Mouse (Mus musculus) left cerebral cortex, adult 2 months (tissue): Measurements from ENCODE around the gene Prpf8. TPM values are rescaled to one million over a fixed set of nuclear protein-coding genes. Genes with fewer than 3 reads are reported as not detected.

Experiments used
- DNase-seq, 2 experiments: peaks; one replicate each; pipeline ENCODE4 v3.0.0; 2021 to 2022; ENCODE audit warnings: low spot score in 2 of 2, mixed read lengths in 1 of 2; ENCODE audit errors: extremely low spot score in 1 of 2
- H3K27ac ChIP-seq: fragments of 200-600 bp; 2 replicates; pipeline ENCODE4 v1.8.1; 2022
- H3K4me3 ChIP-seq: fragments of 200-600 bp; 2 replicates; pipeline ENCODE4 v1.8.1; 2022
- CTCF ChIP-seq: fragments of 200-600 bp; IDR thresholded peaks from 2 replicates; pipeline ENCODE4 v1.8.1; 2022; ENCODE audit warnings: antibody characterized with exemption, mild to moderate bottlenecking, moderate library complexity
- intact Hi-C: fragments of 180-260 bp; cut with DNase I; formaldehyde crosslinking; loops from one replicate; pipeline ENCODE4 v1.15.1; 2025
- total RNA-seq, 2 experiments: library from RNA; stranded (reverse); gene quantifications; 2 replicates each; pipeline ENCODE4 v1.2.3; 2021

The Prpf8 gene
- total RNA-seq, 2 experiments from 2014 or later = 133 to 138 TPM

DNA sequence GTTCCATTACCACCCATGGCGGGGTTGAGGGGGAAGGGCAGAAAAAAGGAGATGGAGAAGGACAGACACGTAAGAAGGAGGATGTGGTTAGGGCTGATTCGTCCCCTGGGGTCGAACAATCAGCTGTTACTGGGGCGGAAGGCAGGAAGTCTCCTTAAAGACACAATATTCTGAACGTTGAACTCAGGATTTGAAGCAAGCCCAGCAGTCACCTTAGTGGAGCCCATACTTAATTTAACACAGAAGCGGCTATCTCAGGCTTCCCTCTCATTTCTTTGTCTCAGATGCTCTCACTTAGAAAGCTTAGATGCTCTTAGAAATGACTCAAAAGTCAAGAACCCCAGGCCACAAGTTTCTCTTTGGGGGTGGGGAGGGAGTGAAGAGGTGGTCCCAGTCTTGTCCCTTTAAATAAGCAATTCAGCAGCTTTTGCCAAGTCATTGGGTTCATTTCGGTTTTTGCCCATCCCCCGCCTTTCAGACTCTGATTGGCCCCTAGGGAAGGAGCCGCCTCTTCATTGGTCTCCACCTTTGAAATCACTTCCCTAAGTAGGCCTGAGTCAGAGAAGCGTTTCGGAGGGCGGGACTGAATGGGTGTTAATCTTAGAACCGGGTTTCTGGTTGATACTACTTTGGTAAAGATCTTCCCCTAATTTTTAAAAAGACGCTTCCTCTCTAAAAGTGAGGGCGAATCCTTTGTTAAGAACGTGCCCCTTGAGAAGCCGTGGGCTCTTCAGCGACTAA lies 26.3 kb upstream of the Prpf8 start:
- intact Hi-C loops = loop anchor here (2.0 to 5.0 kb wide), 2 partner anchors 268 to 287 kb away; partner anchors contain the start of genes Dph1 and Rtn4rl1
- peak; percentile 84 to 87 for DNase-seq
- Histone ChIP-seq H3K4me3 (peak overlapping the region; percentile 51), H3K27ac (peak overlapping the region; percentile 95)
- TF ChIP-seq CTCF = no peak

DNA sequence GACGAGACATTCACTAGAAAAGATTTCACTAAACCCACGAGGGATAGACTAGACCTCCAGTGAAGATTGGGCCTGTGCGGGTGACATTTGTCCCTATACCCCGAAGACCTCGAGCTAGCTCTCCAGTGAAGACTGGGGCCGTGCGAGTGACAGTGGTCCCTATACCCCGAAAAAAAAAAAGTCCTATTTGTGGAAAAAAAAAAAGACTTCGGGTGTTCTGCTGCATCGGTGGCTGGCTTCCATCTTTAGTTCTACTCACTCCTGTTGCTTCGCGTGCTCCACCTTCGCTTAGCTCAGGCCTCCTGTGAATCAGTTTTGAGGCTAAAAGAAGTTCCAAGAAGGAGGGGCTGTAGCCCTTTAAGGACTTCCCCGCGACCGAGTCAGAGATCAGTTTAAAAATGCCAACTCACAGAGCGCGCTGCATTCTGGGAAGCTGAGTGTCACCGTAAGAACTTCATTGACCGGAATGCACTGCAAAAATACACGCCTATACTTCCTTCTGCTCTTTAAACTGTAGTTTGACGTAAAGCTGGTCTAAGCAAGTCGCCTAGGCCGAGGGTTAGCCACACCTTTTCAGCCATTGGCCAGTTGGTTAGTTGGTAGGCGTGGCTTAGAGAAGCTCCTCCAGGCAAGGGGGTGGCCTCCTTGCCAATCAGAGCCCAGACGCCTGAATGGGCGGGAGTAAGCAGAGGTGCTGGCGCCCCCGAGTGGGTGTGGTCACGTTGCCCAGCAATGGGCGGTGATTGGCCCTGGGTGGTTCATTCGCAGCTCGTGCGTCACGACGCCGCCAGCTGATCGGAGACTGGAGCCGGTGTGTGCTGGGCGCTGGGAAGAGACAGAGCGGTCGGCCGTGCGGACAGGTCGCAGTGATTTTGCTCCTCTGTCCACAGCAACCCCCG lies 25.5 kb upstream of the Prpf8 start, which contains the start of gene Tlcd2:
TSS of gene Tlcd2 (plus strand) at position 872 of the 899 bp plus-strand sequence.
- TF ChIP-seq CTCF = no peak
- peak within 1 kb of the TSS; percentile 95 for H3K27ac ChIP-seq
- DNase-seq = peak; percentile 98 to 99
- intact Hi-C loops = loop anchor here (2.0 to 5.0 kb wide), 2 partner anchors 269 to 288 kb away; partner anchors contain the start of genes Dph1 and Rtn4rl1
- peak within 1 kb of the TSS; percentile 84 for H3K4me3 ChIP-seq

DNA sequence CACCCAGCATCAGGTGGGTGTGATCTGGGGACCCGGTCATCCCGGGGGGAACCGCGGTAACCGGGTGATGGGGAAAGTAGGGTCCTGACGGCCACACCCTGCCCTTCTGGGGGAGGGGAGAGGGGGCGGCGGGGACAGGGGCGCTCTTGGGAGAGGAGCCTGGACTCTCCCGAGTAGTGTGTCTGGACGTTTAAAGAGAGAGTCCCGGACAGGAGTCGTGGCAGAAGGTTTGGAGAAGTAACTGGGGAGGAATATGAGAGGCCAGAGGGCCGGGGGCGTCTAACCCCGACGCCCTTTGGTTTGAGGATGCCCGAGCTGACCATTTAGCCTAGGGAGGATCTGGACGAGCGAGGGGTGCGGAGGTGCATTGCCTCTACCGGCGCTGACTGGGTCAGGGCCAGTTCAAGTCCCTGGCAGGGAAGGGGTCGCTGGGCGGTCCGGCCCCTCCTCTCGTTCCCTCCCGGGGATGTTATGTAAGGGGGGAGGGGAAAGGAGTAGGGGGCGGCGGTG lies 24.8 kb upstream of the Prpf8 start:
- peak overlapping the region; percentile 95 for H3K27ac ChIP-seq
- intact Hi-C loops = loop anchor here (2.0 to 5.0 kb wide), 2 partner anchors 269 to 289 kb away; partner anchors contain the start of genes Dph1 and Rtn4rl1
- TF ChIP-seq CTCF = no peak
- no peak for DNase-seq
- H3K4me3 ChIP-seq = peak overlapping the region; percentile 84

GRCm38 (mm10) chr11:75462253-75462783 lies 24.3 kb upstream of the Prpf8 start:
- peak; percentile 51 to 53 for DNase-seq
- no peak for TF ChIP-seq CTCF
- Histone ChIP-seq H3K4me3 (peak overlapping the region; percentile 84), H3K27ac (peak overlapping the region; percentile 95)
- intact Hi-C loops = loop anchor here (5.0 kb wide), 1 partner anchor 270 kb away; the partner anchor contains the start of genes Dph1 and Rtn4rl1

DNA sequence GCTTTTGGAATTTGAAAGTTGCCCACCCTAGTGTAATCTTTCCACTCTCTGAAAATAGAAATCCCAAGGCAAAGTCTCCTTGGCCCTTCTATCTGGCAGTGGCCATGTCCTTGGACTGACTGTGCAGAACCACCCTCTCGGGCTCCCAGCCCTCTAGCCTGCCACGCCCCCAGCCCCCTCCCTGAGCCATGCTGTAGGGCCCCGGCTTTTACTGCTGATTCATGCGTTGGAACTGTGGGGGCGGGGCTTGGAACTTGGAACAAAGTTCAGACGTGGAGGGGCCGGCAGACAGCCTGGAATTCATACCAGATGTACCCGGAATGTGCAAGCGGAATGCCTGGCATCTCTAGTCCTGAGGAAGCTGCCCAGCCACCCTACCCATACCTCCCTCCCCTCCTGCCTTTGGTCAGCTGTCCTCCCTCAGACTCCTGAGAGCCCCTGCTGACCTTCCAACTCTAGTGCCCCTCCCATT lies 23.7 kb upstream of the Prpf8 start:
- intact Hi-C loops = loop anchor here (5.0 kb wide), 1 partner anchor 271 kb away; the partner anchor contains the start of genes Dph1 and Rtn4rl1
- no peak for TF ChIP-seq CTCF
- peak; percentile 60 to 61 for DNase-seq
- H3K4me3 ChIP-seq = peak overlapping the region; percentile 84
- peak overlapping the region; percentile 95 for H3K27ac ChIP-seq

- intact Hi-C loops = loop anchor here (2.0 to 5.0 kb wide), 2 partner anchors 23 to 271 kb away; partner anchors contain the start of genes Dph1, Prpf8 and Rtn4rl1
- H3K27ac ChIP-seq = no peak overlapping the region
- TF ChIP-seq CTCF = no peak
Observed at GRCm38 (mm10) chr11:75463624-75464023, 23.0 kb upstream of the Prpf8 start.

DNA sequence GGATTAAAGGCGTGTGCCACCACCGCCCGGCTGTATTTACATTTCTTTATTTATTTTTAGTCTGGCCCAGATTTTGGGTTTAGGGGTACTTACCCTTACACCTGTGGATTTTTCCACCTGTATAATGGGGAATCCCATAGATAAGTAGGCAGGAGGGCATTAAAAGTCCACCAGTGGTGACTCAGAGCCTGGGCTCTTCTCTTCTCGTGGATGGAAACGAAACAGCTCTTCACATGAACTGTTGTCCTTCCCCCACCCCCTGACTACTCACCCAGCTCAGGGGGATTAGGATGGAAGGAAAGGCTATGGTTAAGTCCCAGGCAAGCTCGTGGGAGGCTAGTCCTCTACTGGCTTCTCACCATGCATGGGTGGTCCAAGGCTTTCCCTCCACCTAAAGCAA lies 22.2 kb upstream of the Prpf8 start:
- intact Hi-C loops = loop anchor here (2.0 to 5.0 kb wide), 2 partner anchors 22 to 272 kb away; partner anchors contain the start of genes Dph1, Prpf8 and Rtn4rl1
- no peak for DNase-seq
- no peak for TF ChIP-seq CTCF
- Histone ChIP-seq H3K4me3 (no peak overlapping the region), H3K27ac (no peak overlapping the region)

More at GRCm38 (mm10) chr11:75463624-75464023, 23.0 kb upstream of the Prpf8 start:
- DNase-seq = no peak
- H3K4me3 ChIP-seq = peak overlapping the region; percentile 84

GRCm38 (mm10) chr11:75465051-75465450 lies 21.6 kb upstream of the Prpf8 start:
- TF ChIP-seq CTCF = no peak
- Histone ChIP-seq H3K4me3 (no peak overlapping the region), H3K27ac (no peak overlapping the region)
- DNase-seq = no peak
- intact Hi-C loops = loop anchor here (2.0 kb wide), 1 partner anchor 22 kb away; the partner anchor contains the start of gene Prpf8

GRCm38 (mm10) chr11:75466731-75467505 lies 19.7 kb upstream of the Prpf8 start:
- DNase-seq = no peak
- intact Hi-C loops = no loop called here
- TF ChIP-seq CTCF = peak; percentile 20
- H3K4me3 ChIP-seq = no peak overlapping the region
- no peak overlapping the region for H3K27ac ChIP-seq

GRCm38 (mm10) chr11:75467512-75468215 lies 19.0 kb upstream of the Prpf8 start:
- intact Hi-C loops = no loop called here
- no peak; the same call in 1 of the 2 replicates for TF ChIP-seq CTCF
- no peak for DNase-seq
- H3K27ac ChIP-seq = no peak overlapping the region
- H3K4me3 ChIP-seq = 0 out of 2 replicates have a peak overlapping the region, but pooled peaks have one; percentile 22
